Mouse (Mus musculus) natural killer cell, adult 2 months (primary cell): Measurements from ENCODE around the gene Nudt5.

Experiments
- DNase-seq, 2 experiments: peaks; one replicate each; pipeline ENCODE4 v3.0.0; 2022; ENCODE audit warnings: low spot score in 2 of 2

Nudt5 gene

DNA sequence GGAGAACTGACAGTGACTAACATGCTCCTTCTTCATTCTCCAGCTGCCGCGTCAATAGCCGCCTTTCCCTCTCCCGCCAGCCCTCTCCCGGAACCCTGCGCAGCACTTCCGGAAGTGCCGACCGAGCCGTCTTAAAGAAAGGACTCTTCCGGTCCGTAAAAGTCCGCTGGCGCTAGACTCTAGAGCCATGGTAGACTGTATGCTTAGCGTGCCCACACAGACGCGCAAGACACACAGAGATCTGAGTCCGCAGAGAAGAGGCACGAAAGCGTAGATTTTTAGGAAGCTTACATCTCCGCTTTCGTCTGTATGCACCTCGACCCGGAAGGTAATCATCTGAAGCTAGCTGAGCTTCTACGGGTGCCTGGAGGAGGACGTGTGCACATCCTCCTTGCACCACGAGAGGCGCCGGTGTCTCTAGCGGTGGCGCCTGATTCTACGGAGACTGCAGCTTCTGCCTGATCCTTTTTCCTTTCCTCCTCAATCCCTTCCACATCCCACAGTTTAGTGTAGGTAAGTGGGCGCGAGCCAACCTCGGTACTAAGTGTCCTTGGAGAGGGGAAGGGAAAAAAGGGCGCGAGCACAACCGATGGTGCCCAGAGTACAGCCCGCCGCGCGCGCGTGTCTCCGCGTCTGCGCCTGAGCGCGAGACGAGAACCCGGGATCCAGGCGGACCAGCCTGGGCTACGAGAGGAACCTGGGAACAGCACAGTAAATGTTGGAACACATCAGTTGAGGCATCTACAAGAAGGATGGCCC is at the start of gene Nudt5, which contains the start of gene Cdc123:
Gene Nudt5 (plus strand): TSS at position 147 of the 759 bp plus-strand sequence.
Gene Cdc123 (minus strand): TSS at position 292 of the 759 bp plus-strand sequence.
- peak; percentile 83 to 88 for DNase-seq

DNA sequence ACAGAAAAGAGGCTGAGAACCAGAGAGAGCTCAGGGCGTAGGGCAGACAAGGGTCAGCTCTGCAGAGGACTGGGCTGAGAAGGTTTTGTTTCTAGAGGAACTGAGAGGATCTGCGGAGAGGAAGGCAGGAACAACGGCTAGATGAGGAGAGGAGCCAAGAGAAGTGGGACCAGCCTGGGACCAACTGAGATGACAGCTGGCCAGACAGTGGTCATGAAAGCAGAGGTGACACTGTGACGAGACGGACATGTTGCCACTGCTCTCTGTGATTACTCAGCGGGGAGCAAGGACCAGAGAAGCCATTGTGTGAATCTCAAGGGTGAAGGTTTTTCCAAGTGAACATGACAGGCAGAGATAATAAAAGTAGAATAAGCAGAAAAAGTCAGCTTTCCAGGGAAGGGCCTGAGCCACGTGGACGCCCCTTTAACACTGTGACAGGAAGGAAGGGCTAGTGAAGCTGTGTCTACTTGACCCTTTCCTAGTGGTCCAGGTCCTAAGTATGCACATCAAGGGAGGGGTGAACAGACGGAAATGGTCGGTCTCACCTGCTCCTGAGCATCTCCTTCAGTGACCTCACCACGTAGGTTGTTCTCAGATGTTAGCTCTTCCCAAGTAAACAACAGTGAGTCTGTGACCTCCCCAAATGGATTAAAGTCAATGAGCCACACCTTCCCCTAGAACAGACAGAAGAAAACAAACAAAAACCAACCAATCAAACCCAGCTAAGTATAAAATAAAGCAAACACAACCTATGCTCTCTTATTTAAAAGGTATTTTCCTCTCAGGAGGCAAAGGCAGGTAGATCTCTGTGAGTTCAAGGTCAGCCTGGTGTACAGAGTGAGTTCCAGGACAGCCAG is 46.8 kb upstream of the Nudt5 start:
- DNase-seq: no peak

DNA sequence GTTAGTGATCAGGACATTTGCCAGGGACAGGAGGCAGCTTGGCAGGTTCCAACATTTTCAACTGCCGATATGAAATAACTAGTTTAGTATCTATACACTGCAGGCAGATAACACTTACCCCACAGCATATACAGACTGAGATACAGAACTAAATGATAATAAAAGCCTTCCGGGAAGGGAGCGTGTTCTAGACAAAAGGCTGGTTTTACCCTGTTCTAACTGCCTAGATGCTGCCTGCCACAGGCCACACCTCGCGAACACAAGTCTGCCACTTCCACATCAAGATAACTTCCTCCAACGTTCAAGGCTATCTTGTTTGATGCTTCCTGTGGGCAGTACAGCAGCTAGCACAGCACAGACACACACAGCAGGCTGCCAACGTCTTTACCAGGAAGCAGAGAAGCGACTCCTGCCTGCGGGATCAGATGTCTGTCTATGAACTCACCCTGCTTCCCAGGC is 43.6 kb upstream of the Nudt5 start:
- DNase-seq: peak; percentile 28 to 42

DNA sequence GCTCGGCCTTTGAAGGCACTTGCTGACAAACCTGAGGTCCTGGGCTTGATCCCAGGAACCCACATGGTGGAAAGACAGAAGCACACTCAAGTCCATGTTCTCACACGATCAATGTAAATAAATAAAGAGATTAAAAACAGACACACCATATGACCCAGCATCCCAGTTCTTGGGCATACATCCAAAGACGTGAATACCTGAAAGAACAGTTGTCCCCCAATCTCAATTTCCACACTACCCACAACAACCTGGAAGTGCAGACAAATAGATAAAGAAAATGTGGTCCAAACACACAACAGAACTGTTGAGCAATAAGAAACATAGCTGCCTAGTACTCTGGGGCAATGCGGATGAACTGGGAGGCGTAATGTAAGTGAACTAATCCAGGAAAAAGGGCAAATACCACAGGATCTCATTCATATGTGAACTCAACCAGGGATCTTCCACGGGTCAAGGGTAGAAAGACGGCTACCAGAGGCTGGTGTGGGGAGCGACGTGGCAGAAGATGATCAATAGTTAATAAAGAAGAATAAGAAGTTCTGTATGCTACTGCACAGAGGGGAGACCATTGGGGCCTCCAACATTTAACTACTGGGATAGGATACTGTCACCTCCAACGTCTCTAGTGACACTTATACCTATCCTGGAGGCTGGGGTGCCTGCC is 42.8 kb upstream of the Nudt5 start:
- no peak for DNase-seq

DNA sequence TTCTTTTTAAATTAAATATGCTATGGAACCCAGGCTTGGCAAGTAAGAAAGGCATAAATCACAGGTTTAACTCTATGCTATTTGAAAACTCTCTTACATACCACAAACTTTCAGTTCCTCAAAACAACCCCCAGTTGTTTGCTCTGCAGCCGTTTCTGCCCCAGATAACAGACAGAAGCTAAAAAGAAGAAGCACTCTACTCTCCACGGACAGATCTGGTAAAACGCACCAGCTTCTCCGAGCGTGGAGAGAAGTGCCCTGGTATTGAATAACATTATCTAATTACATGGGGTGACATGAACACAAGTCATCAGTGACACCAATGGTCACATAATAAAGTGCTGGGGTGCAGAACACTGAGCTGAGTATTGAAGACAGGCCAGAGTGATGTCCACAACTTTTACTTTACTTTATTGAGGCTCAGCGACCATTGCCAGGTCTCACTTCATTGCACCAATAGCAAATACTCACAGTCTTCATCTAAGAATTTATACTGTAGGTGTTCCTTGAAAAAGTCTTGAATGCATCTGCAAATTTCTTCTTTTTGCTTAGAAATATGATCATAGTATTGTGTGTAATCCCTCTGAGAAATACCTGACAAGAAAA is 40.3 kb upstream of the Nudt5 start:
- DNase-seq: peak in 1 of 2 experiments; percentile 69

DNA sequence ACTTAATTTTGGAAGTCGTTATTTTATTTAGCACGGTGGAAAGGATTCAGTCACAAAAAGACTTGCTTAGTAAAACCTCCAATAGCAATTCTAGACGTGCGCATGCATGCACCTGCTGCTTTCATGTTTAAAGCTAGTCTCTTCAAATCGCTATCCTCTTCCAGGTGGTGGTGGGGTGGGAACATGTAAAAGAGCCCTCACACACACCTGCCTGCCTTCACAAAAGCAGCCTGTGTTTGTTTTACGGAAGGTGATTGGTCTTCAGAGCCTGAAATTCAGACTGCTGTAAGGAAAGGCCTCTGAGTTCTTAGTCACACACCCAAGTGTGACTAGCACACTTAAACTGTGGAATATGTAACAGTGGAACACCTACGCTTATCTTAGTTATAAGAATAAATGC is 39.6 kb upstream of the Nudt5 start:
- DNase-seq: no peak

DNA sequence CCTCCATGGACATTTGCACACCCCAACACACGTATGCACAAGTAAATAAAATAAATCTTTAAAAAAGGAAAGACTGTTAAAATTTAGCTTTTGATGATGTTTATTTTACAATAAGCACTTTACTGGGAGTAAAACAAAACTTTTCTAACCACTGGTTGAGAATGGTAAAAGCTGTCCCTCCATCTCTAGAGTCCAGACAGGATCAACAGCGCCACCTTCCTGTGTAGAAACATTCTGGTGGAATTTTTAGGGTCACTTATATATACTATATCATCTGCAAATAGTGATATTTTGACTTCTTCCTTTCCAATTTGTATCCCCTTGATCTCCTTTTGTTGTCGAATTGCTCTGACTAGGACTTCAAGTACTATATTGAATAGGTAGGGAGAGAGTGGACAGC is 38.6 kb upstream of the Nudt5 start:
- DNase-seq: peak in 1 of 2 experiments; percentile 27

DNA sequence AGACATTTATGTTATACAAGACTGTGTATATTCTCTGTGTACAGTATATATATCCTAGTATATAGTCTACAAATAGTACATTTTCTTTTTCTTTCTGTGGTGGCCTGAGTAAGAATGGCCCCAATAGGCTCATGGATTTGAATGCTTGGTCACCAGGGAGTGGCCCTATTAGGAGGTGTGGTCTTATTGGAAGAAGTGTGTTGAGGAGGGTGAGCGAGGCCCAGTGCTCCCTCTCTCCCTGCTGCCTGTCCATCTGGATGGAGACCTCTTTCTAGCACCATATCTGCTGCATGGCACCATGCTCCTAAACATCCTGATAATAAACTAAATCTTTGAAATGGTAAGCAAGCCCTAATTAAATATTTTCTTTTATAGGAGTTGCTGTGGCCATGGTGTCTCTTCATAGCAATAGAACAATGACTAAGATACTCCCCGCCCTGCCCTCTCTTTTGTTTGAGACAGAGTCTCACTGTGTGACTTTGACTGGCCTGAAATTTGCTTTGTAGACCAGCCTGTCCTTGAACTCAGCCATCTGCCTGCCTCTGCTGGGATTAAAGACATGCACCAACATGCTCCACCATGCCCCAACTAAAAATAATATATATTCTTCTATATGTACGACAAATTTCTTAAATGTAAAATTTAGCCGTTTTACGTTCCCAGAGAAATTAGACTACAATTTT is 34.6 kb upstream of the Nudt5 start:
- DNase-seq: no peak

DNA sequence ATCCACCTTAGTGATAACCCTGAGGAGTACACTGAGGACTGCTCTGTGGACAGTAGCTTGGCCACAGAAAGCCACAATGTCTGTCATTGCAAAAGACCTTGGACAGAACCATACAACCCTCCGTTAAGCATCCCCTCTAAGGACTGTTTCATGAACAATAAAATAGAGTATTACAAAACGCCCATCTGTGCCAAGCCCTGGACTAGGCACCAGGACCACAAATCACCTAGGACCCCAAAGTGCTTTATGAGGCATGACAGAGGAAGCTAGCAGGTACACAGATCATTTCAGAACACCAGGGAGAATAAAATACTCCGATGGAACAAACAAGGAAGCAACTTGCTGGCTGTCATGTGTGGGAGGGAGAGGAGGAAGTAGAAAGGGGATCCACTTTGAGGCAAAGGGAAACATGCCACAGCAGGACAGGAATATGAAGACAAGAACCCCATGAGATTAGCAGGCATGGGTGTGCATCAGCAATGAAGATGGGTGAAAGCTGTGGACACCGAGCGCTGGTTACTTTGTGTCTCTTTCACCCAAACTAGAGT is 33.5 kb upstream of the Nudt5 start:
- DNase-seq: no peak

DNA sequence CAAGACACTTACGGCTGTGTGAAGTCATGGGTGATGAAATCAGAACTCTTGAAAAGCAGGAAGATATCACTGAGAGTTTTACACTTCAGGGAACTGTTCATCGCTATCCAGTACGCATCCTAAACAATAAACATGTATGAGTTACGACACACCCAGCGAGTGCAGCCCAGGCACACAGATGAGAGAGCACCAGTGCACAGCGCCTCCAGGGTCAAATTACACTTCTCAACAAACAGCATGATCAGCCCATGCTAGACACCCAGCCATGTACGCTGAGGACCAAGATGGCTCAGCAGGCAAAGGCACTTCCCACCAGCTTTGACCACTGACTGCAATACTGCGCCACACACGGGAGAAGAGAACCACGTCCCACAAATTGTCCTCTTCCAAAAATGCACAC is 23.6 kb upstream of the Nudt5 start:
- no peak for DNase-seq

DNA sequence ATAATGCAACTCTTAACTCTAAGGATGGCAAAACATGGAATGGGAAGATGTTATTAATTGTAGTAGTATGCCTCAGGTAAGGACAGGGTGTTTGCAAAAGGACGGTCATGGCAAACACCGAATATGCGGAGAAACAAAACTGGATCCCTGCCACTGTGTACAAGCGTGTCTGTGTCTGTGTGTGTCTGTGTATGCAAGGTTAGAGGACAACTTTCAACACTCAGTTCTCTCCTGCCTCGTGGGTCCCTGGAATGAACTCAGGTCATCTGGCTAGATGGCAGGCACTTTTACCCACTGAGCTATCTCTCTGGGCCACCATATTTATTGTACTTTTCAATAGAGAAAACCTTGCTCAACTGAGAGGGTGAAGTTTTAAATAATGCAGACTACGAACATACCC is 22.4 kb upstream of the Nudt5 start:
- DNase-seq: no peak

DNA sequence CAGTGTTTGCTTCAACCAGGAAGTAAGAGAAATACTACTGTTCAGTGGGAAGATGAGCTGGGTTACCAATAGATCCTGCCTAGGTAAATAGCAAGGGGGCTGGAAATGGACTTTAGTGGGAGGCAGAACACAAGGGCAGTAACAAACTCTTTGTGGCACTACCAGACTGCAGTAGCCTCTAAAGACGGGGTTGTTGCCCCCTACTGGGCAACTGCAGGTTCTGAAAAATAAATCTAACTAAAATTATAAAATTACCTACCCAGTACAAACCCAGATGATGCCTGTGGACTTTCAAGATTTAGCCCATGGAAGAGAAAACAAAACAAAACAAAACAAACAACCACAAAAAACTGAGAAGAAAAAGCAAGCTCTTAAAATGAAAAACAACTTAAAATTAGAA is 20.6 kb upstream of the Nudt5 start:
- DNase-seq: no peak

DNA sequence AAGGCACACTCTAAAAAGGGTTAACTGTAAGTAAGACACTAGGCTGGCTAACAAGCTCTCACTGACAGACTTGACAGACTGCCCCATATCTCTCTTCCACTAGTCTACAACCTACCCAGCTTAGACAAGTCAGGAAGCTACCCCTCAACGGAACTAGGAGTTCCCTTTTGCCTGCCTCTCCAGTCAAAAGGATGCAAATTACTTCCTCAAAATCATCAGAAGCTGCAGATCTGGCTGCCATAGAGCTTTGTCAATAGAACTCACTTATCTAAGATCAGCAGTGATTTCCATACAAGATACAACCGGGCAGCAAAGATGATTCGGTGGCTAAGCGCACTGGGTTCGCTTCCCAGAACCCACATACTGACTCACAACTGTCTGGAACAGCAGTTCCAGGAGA is 20.1 kb upstream of the Nudt5 start:
- no peak for DNase-seq

DNA sequence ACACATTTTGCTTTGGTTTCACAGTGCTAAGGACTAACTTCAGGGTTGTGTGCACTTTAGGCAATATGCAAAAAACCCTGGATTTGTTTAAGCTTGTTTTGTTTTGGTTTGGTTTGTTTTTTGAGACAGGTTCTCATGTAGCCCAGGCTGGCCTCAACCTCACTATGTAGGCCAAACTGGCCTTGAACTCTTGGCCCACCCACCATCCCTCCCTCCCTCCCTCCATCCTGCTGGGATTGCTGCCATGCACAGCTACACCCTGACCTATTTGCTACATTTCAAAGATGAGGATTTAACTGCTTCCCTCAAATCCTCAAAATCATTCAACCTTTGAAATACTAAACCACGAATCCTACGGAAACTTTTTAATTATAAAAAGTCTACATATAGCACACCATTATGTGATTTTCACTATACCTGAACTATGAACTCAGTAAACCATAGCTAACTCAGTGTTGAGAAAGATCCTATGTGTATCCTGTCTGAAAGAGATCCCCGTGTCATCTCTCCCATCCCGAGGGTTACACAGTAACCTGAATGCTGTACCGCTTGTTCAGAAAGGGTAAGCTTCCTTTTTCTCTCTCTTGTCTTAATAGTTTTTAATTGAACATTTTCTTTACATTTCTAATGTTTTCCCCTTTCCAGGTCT is 19.4 kb upstream of the Nudt5 start:
- DNase-seq: no peak

DNA sequence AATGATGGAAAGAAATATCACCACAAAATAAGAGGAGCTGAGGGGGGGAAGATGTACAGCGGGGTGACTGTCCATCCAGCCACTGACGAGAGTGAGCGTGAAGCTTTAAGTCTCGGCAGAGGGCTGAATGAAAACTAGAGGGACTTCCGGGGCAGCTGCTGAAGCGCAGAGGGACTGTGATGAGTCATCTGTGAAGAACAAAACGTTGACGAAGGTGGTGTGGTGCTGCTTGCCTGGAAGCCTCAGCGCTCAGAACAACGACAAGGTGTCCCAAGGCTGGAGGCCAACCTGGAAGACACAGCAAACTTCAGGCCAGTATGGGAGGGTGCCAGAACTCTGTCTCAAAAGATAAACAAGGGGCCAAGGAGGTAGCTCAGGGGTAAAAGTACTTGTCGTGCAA is 4.0 kb upstream of the Nudt5 start:
- DNase-seq: no peak

DNA sequence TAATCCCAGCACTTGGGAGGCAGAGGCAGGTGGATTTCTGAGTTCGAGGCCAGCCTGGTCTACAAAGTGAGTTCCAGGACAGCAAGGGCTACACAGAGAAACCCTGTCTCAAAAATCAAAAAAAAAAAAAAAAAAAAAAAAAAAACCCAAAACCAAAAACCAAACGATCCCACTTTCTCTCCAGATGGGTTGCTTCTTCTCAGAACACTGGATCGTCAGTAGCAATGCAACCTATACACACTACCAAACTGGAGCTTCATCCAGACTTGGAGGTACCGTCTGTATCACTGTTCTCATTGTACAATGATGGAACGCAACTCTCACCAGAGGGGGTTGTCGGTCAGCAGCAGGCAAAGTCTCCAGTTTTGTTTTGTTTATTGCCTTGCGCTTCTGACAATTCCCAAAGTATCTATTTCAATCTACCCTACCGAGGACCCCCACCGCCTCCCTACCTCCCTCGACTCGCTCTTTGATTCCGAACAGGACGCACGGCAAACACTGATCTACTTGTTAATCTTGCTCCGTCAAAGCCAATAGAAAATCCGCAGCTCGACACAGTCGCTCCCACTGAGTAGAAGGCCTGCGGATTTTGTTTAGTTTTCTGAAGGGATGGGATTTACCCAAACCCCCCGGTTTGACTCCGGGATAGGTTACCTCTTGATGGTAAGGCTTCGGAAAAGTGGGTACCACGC is 492 bp upstream of the Nudt5 start:
- no peak for DNase-seq

DNA sequence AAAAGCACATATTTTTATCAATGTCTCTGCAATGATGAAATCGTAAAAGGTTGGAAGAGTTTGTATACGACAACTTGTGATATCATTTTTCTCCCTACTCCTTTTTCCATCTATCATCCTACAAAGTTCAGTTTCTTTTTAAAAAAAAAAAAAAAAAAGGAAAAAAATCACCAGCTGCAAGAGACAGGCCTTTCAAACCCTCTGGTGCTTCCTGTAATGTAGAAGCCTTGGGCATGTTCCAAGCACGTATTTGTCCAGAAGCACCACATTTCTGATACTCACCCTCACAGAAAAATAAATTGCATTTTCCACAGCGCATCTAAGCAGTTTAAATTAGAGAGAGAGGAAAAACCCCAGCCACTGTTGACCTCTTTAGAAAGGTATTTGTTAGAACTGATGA is 1.0 kb downstream of the Nudt5 start:
- no peak for DNase-seq

DNA sequence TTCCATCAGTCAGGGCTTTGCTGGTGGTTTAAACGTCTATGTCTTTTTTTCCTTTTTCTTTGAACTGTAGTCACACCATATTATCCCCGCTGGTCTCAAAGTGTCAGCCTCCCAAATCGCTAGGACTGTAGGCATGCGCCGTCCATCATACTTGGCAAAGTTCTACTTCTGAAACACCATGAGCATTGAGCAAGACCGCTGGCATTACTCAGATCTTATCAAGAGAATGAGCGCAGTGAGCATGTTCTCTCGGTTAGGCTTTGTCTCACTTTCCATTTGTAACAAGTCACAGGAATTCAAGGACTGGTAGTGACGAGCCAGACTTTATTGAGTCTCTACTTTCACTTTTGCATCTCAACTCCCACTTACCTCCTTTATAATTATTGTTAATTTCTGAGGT is 6.3 kb downstream of the Nudt5 start:
- DNase-seq: no peak

DNA sequence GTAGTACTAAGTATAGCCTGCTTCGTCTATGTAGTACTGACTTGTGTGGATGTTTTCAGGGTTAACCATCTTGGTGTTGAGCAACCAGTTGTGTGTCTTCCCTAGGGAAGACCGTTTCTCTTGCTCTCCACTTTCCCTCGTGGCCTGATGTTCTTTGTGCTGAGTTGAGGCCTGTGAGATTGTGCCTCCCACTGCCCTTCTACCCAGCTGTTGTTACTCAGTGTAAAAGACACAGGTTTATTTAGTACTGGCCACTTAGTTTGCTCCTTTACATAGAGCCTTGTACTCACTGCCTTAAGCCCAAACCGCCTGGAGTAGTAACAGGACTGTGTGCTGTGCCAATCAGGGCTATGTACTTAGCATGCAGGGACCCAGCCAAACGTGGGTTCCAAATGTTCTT is 7.0 kb downstream of the Nudt5 start:
- DNase-seq: no peak

DNA sequence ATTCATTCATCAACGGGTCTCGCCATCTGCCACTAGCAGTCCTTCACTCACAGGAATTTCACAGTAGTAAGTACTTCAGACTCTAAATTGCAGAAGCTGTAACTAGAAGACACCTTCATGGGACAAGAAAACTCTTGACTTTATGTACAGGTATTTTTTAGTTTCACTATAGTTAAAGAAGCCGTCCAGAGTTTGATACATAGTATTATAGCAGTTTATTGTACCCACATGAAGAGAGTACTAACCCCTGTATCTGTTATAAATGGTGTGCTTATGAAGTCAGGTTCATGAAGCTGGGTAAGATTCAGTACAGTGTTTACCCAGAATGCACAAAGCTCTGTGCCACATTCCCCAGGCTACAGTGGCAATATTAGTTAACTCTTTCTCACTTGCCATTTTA is 18.0 kb downstream of the Nudt5 start, which contains the start of gene Gm13199:
Gene Gm13199 (minus strand): TSS at position 101 of the 400 bp plus-strand sequence.
- DNase-seq: no peak
